Mouse (Mus musculus) embryonic fibroblast, embryonic 13.5 days (primary cell): ENCODE results near the gene Crat. TPM values are rescaled to one million over a fixed set of nuclear protein-coding genes. Genes with fewer than 3 reads are reported as not detected.
"Not testable (repeated sequence)": the region's sequence is repeated elsewhere in the genome, so short reads cannot be mapped to it uniquely, and the experiment has no call there.

ENCODE experiments used
- H3K27ac ChIP-seq: 2 replicates; pipeline ENCODE4 v1.5.1; 2012; ENCODE audit warnings: low read length, control low read depth, inconsistent platforms; ENCODE audit not compliant: insufficient read depth
- H3K4me1 ChIP-seq: 2 replicates; pipeline ENCODE4 v1.6.1; 2011; ENCODE audit warnings: low read length; ENCODE audit not compliant: control insufficient read depth, insufficient read depth
- H3K4me3 ChIP-seq: 2 replicates; pipeline ENCODE4 v1.5.1; 2011; ENCODE audit warnings: mild to moderate bottlenecking, control low read depth, low read length; ENCODE audit not compliant: insufficient read depth
- CTCF ChIP-seq: IDR thresholded peaks from 2 replicates; pipeline ENCODE4 v1.5.1; 2011; ENCODE audit warnings: mild to moderate bottlenecking, control low read depth, low read length, moderate library complexity, borderline replicate concordance; ENCODE audit not compliant: insufficient read depth
- POLR2A ChIP-seq: IDR thresholded peaks from 2 replicates; pipeline ENCODE4 v1.6.1; 2011; ENCODE audit warnings: low read depth, mild to moderate bottlenecking, control low read depth, low read length, moderate library complexity
- polyA plus RNA-seq: library from polyadenylated mRNA; stranded (reverse); fragments of >200 nt; gene quantifications from 2 replicates; pipeline ENCODE4 v1.2.4, GENCODE M21; 2011; ENCODE audit warnings: low read depth; ENCODE audit not compliant: missing spikeins, insufficient read length

Crat gene
- polyA plus RNA-seq, 1 experiment: 29.1 TPM

GRCm38 (mm10) chr2:30419112-30419511, 3.5 kb upstream of the Crat start:
- Histone ChIP-seq H3K27ac (no peak overlapping the region), H3K4me1 (peaks cover 14% of the 10 kb centered on the region), H3K4me3 (no peak overlapping the region)
- no peak for TF ChIP-seq CTCF
- TF ChIP-seq POLR2A: no peak

GRCm38 (mm10) chr2:30418259-30418658, 2.6 kb upstream of the Crat start:
- peaks cover 14% of the 10 kb centered on the region for H3K4me1 ChIP-seq
- H3K27ac ChIP-seq: no peak overlapping the region
- no peak for TF ChIP-seq CTCF
- TF ChIP-seq POLR2A: no peak
- no peak overlapping the region for H3K4me3 ChIP-seq

- TF ChIP-seq CTCF: no peak
- no peak for TF ChIP-seq POLR2A
- Histone ChIP-seq H3K27ac (no peak overlapping the region), H3K4me1 (peaks cover 14% of the 10 kb centered on the region)
Observed at GRCm38 (mm10) chr2:30417595-30418165, 2.1 kb upstream of the Crat start.

GRCm38 (mm10) chr2:30417154-30417553, 1.5 kb upstream of the Crat start:
- H3K4me3 ChIP-seq: peak overlapping the region; percentile 71; the same call in 1 of the 2 replicates
- not testable (repeated sequence) for H3K27ac ChIP-seq
- H3K4me1 ChIP-seq: peaks cover 14% of the 10 kb centered on the region

More at GRCm38 (mm10) chr2:30417595-30418165, 2.1 kb upstream of the Crat start:
- H3K4me3 ChIP-seq: no peak overlapping the region

GRCm38 (mm10) chr2:30416649-30416965, 994 bp upstream of the Crat start:
- Histone ChIP-seq H3K4me3 (peak overlapping the region; percentile 71), H3K4me1 (peaks cover 14% of the 10 kb centered on the region), H3K27ac (peak overlapping the region; percentile 60)
- TF ChIP-seq CTCF (no peak), POLR2A (0 out of 2 replicates have a peak, but pooled peaks have one; percentile 39)

GRCm38 (mm10) chr2:30415936-30416648, 479 bp upstream of the Crat start, which contains the start of gene Ptpa:
Gene Ptpa, plus strand, starts transcription at chr2:30416039.
- peaks cover 14% of the 10 kb centered on the region for H3K4me1 ChIP-seq
- no peak for TF ChIP-seq CTCF
- peak; percentile 98 for TF ChIP-seq POLR2A
- H3K4me3 ChIP-seq: peak within 1 kb of the TSS; percentile 71
- H3K27ac ChIP-seq: peak within 1 kb of the TSS; percentile 60

- H3K4me1 ChIP-seq: peaks cover 14% of the 10 kb centered on the region
- H3K27ac ChIP-seq: no peak overlapping the region
- TF ChIP-seq CTCF (no peak), POLR2A (no peak)
- H3K4me3 ChIP-seq: peak overlapping the region; percentile 71
Observed at GRCm38 (mm10) chr2:30414681-30415080, 932 bp downstream of the Crat start.

- Histone ChIP-seq H3K27ac (no peak overlapping the region), H3K4me3 (no peak overlapping the region), H3K4me1 (peaks cover 14% of the 10 kb centered on the region)
- TF ChIP-seq CTCF: no peak
- TF ChIP-seq POLR2A: no peak
Observed at GRCm38 (mm10) chr2:30414101-30414500, 1.5 kb downstream of the Crat start.

- Histone ChIP-seq H3K4me3 (no peak overlapping the region), H3K4me1 (peaks cover 10% of the 10 kb centered on the region; the same call in 1 of the 2 replicates), H3K27ac (no peak overlapping the region)
- TF ChIP-seq CTCF: no peak
- no peak for TF ChIP-seq POLR2A
Observed at GRCm38 (mm10) chr2:30413038-30413973, 2.3 kb downstream of the Crat start.

- Histone ChIP-seq H3K4me3 (no peak overlapping the region), H3K4me1 (peaks cover 2% of the 10 kb centered on the region; the same call in 1 of the 2 replicates), H3K27ac (no peak overlapping the region)
- no peak for TF ChIP-seq POLR2A
- TF ChIP-seq CTCF: no peak
Observed at GRCm38 (mm10) chr2:30409454-30410176, 6.0 kb downstream of the Crat start.
